Mouse (Mus musculus): ENCODE data around the gene Calcb. TPM values are rescaled to one million over a fixed set of nuclear protein-coding genes. Genes with fewer than 3 reads are reported as not detected.
A peak's percentile ranks its signal among the peaks of the same experiment; 100 is the strongest.

Calcb gene
- polyA plus RNA-seq, 1 experiment from 2014 or later, result not detected

DNA sequence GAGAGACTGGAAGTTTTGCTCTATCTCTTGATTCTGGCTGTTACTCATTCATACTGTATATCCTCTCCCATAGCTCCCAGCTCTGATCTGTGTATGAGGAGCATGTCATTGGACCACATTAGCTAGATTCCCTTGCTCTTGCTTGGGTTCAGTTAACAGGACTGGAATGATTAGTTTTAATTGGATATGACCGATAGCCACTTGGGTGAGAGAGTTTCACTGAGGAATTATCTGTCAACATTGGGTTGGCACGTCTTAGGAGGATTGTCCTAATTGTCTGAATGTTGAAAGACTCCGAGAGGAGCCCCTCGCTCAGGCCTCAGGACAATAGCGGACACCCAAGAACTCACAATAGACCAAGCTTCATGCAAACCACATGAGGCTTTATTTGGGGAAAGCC is 17.8 kb downstream of the Calcb start:
- Histone ChIP-seq H3K4me3 (no peak overlapping the region), H3K36me3 (no peaks in the 10 kb centered on the region), H3K27me3 (ENCODE audit: low read depth, poor library complexity, severe bottlenecking) (no peaks in the 10 kb centered on the region), H3K4me1 (0 out of 2 replicates have a peak, but pooled peaks cover 7% of the 10 kb centered on the region), H3K27ac (replicated peaks) (no peak overlapping the region), H3K9me3 (replicated peaks) (no peaks in the 10 kb centered on the region)
- WGBS, result 64% methylated on average over 5 of the region's 5 CpGs
- DNase-seq (ENCODE audit: low spot score), result no peak

DNA sequence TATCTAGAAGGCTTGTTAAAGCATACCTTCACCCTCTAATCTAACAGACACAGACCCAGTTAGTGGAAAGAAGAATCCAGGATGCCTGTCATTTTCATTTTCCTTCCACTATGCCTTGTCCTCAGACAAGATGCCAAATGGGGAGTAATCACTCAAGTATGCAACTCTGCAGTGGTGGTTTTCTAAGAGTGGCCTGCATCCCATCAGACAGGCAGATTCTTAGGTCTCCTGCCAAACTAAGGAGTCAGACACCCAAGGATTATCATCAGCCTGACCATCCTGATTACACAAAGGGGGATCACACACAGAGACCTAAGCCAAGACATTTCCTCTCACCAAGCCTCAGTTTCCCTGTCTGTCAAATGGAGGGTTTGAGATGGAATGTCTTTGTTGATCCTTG is 19.7 kb downstream of the Calcb start:
- H3K36me3 ChIP-seq, result no peaks in the 10 kb centered on the region
- H3K4me3 ChIP-seq, result no peak overlapping the region

DNA sequence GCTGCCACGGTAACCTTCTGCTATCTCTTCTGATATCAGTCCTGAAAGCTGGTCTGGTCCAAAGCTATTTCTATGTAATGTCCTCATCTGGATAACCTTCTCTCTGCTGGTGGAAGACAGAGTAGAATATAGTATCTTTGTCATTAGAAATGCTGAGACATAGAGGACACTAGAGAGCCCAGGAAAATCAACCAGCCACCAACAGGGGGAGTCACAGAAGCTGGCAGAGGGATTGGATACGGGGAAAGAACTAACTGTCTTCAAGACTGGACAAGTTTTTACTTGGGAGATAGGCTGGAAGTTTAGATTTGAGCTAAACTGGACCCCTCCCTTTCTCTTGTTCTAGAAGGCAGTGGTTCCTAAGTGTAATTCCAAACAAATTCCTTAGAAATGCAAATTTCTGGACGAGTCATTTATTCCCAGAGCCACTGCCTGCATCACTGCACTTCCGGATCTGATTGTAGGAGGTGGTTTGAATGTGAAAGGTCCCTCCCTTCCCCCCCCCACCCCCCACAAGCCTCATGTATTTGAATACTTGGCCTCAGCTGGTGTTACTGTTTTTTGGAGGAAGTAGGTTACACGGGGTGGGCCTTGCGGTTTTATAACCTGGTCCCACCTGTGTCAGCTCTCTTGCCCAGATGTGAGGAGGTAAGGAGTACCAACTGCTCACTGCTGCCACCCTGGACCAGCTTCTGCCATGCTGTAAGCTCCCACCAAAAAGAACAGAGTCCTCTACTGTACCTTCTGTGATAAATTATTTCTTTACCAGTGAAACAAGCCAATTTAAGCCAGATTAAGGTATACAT is 22.1 kb downstream of the Calcb start:
- Histone ChIP-seq H3K9me3 (replicated peaks) (no peaks in the 10 kb centered on the region), H3K4me1 (peaks cover 13% of the 10 kb centered on the region), H3K4me3 (no peak overlapping the region), H3K27me3 (ENCODE audit: low read depth, poor library complexity, severe bottlenecking) (peaks cover 13% of the 10 kb centered on the region), H3K27ac (replicated peaks) (no peak overlapping the region), H3K36me3 (no peaks in the 10 kb centered on the region)
- WGBS, result 55% methylated on average over 6 of the region's 6 CpGs
- no peak for DNase-seq (ENCODE audit: low spot score)

More for the DNA sequence above, 19.7 kb downstream of the Calcb start:
- Histone ChIP-seq H3K9me3 (replicated peaks) (no peaks in the 10 kb centered on the region), H3K4me1 (0 out of 2 replicates have a peak, but pooled peaks cover 7% of the 10 kb centered on the region), H3K27me3 (ENCODE audit: low read depth, poor library complexity, severe bottlenecking) (no peaks in the 10 kb centered on the region), H3K27ac (replicated peaks) (no peak overlapping the region)
- no peak for DNase-seq (ENCODE audit: low spot score)

DNA sequence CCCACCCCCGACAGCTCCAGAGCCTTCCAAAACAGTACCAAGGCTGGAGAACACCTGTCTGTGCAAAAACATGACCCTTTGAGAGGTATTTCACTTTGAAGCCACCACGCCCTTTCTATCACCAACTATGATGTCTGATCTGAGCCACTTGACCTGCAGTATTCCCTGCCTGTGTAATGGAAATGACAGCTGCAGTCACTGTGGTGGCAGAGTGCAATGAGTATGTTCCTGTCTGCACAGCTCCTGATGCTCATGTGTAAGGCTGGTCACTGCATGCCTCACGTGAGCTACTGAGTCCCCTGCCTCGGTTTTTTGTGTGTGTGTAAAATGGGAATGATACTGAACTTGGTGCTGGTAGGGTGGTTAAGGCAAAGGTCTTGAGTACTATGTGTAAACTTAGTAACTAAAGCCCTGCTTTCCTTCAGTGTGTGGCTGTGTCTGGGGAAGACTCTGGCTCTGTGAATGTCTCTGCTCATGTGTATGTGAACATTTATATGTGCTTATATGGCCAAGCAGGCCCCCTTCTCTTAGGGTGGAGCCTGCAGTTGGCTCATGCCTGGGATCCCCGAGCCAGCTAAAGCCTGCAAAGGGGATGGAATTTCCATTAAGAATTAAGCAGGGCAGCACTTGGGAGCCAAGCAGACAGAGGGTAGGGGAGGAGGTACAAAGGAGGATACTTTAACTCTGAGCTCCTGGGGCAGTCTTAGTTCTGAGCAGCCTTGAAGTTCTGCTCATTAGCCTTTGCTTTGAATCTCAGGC is 24.8 kb downstream of the Calcb start, which contains the start of gene Insc:
Gene Insc (plus strand): TSS at position 673 of the 759 bp plus-strand sequence.
- no peak within 1 kb of the TSS for H3K4me3 ChIP-seq
- H3K4me1 ChIP-seq, result peaks cover 21% of the 10 kb centered on the region

DNA sequence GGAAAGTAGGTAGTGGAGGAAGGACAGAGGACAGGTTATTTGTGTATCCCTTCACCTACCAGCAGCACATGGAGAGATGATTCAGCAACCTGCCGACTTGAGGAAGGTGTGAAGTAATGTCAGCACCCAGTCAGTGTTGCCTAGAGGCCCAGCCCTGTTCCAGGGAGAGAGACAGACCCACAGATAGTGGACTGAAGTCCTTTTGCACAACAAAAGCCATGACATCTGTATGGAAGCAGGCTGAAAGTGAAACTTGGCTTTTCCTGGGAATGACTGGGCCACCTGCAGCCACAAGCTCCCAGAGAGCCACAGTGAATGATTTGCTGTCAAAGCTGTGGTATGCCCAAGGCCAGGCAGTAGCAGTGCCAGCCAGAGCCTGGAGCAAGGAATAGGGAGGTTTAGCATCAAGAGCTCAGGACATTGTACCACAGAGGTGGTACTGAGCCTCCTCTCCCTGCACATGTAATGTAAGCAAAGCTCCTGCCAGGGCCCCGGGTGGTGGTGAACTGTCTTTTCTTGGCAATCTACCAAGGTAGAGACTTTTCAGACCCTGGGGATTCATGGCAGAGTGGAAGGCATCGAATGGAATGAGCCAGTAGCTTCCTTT is 26.3 kb downstream of the Calcb start:
- H3K4me3 ChIP-seq, result no peak overlapping the region
- H3K36me3 ChIP-seq, result no peaks in the 10 kb centered on the region
- no peak overlapping the region for H3K27ac ChIP-seq (replicated peaks)
- DNase-seq (ENCODE audit: low spot score), result no peak
- H3K9me3 ChIP-seq (replicated peaks), result no peaks in the 10 kb centered on the region
- WGBS, result 75% methylated on average over 3 of the region's 3 CpGs
- peaks cover 27% of the 10 kb centered on the region for H3K27me3 ChIP-seq (ENCODE audit: low read depth, poor library complexity, severe bottlenecking)
- peaks cover 23% of the 10 kb centered on the region for H3K4me1 ChIP-seq

More for the DNA sequence above, 24.8 kb downstream of the Calcb start, which contains the start of gene Insc:
- peaks cover 27% of the 10 kb centered on the region for H3K27me3 ChIP-seq (ENCODE audit: low read depth, poor library complexity, severe bottlenecking)
- DNase-seq (ENCODE audit: low spot score), result no peak
- H3K27ac ChIP-seq (replicated peaks), result no peak within 1 kb of the TSS
- H3K36me3 ChIP-seq, result no peaks in the 10 kb centered on the region
- WGBS, result 79% methylated on average over 5 of the region's 5 CpGs
- no peaks in the 10 kb centered on the region for H3K9me3 ChIP-seq (replicated peaks)

DNA sequence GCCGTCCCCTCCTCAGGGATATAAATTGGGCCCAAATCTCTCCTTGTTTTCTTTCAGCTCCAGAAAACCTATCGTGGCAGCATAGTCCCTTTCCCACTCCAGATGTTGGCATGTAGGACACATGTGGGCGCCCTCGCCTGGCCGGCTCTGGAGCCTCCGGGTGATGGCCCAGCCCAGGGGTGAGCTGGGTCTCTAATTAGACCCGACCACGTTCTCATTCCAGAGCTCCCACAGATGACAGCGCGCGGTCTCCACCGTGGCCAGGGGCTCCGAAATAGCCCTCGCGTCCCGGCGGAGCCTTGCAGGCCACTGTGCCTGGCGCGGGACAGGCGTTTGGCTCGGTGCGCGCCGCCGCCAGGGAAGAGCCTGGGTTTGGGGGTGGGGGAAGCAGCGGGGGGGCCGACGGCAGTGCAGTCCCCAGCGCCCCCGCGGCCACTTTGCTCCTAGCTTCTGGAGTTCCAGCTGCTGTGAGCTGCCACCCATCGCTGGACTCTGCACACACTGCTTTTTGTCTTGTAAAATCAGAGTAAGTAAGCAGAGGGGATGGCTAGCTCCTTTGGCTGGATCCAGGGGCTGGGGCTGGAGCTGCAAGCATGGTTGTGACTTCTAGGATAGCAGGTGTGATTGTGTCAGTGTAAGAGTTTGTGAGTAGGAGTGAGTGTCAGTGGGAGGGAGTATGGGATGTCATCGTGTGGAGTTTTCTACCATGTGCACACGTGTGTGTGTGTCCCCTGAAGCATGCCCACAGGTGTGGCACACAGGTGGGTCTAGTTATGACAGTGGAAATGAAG is 27.2 kb downstream of the Calcb start:
- H3K36me3 ChIP-seq, result no peaks in the 10 kb centered on the region
- H3K27ac ChIP-seq (replicated peaks), result peak overlapping the region; percentile 74
- peak; percentile 38 for DNase-seq (ENCODE audit: low spot score)
- H3K4me1 ChIP-seq, result peaks cover 23% of the 10 kb centered on the region
- no peaks in the 10 kb centered on the region for H3K9me3 ChIP-seq (replicated peaks)
- 5% methylated on average over 34 of the region's 34 CpGs for WGBS
- H3K4me3 ChIP-seq, result peak overlapping the region; percentile 60
- peaks cover 27% of the 10 kb centered on the region for H3K27me3 ChIP-seq (ENCODE audit: low read depth, poor library complexity, severe bottlenecking)

DNA sequence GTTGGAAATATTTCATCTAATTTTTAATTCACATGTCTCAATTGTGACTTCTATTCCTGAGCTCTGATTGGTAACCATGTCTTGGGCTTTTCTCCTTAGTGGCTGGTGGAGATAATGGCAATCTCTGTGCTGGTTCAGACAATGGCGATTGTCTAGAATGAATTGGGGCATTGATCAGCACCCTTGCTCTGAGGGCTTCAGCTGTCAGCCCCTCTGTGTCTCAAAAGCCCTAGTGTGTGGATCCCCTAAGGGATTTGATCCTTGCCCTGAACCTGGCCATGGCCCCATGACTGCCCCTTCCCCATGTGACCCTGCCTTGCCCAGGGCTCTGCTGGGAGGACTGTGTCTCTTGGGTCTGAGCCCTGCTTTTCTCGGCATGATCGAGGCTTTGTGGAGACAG is 29.2 kb downstream of the Calcb start:
- no peak for DNase-seq (ENCODE audit: low spot score)
- Histone ChIP-seq H3K27ac (replicated peaks) (0 out of 2 replicates have a peak overlapping the region, but pooled peaks have one; percentile 33), H3K4me1 (peaks cover 23% of the 10 kb centered on the region), H3K27me3 (ENCODE audit: low read depth, poor library complexity, severe bottlenecking) (peaks cover 27% of the 10 kb centered on the region), H3K9me3 (replicated peaks) (no peaks in the 10 kb centered on the region), H3K36me3 (no peaks in the 10 kb centered on the region), H3K4me3 (no peak overlapping the region)
- 62% methylated on average over 3 of the region's 3 CpGs for WGBS

DNA sequence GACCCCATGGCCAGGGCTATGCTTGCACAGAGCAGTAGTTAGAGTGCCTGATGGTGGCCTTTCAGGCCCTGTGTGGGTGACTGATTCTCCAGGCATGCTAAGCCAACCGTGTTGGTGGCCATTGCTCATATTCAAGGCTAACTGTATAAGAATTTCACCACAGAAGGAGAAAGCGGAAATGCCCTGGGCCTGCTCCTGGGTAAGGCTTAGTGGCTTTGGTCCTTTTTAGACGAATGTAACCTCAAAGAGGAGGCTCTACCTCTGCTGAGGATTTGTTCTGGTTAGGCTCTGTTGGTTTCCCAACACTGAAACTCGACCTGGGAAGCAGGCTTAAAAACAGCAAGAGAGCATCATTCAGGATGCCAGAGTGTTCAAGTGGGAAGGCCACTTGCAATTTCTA is 29.8 kb downstream of the Calcb start:
- no peaks in the 10 kb centered on the region for H3K9me3 ChIP-seq (replicated peaks)
- no peak for DNase-seq (ENCODE audit: low spot score)
- peak overlapping the region; percentile 33; the same call in 1 of the 2 replicates for H3K27ac ChIP-seq (replicated peaks)
- peaks cover 27% of the 10 kb centered on the region for H3K27me3 ChIP-seq (ENCODE audit: low read depth, poor library complexity, severe bottlenecking)
- H3K36me3 ChIP-seq, result no peaks in the 10 kb centered on the region
- 64% methylated on average over 4 of the region's 4 CpGs for WGBS
- peaks cover 23% of the 10 kb centered on the region for H3K4me1 ChIP-seq
- no peak overlapping the region for H3K4me3 ChIP-seq

DNA sequence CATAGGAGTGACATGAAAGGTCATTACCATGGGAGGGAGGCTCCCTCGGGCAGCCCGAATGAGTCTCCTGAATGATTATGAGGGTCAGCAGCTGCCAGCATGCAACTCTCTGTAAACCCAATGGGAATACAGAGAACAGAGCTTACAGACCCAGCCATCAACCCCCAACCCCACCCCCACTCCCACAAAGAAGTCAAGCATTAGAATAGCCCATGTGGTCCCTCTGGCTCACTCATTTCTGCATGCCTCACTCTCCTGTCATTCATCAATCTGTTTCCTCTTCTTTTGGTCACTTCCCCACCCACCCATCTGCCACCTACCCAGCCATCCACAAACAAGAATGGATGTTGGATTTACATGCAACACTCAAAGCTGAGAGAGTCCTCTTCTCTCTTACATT is 35.0 kb downstream of the Calcb start:
- Histone ChIP-seq H3K27ac (replicated peaks) (no peak overlapping the region), H3K4me1 (peaks cover 8% of the 10 kb centered on the region; the same call in 1 of the 2 replicates), H3K36me3 (no peaks in the 10 kb centered on the region), H3K27me3 (ENCODE audit: low read depth, poor library complexity, severe bottlenecking) (no peaks in the 10 kb centered on the region), H3K4me3 (no peak overlapping the region), H3K9me3 (replicated peaks) (no peaks in the 10 kb centered on the region)
- no peak for DNase-seq (ENCODE audit: low spot score)
- 88% methylated on average over 2 of the region's 2 CpGs for WGBS

DNA sequence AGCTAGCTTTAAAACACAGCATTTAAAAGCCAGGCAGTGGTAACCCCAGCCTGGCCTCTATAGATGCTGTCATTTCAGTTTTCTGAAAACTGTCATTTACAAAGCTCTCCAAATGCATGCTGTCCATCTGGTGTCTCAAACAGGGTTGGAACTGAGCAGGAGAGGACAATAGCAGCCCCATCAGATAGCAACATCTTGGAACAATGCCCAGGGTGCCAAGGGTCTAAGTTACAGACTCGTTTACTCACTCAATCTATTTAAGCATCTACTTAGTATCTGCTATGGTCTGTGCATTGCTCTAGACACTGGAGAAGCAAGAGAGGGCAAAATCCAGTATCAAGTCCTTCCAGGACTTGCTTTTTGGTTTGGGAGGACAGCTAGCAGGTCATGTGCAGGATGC is 35.8 kb downstream of the Calcb start:
- H3K27me3 ChIP-seq (ENCODE audit: low read depth, poor library complexity, severe bottlenecking), result no peaks in the 10 kb centered on the region
- WGBS, result 63% methylated on average over 1 of the region's 1 CpGs
- H3K4me1 ChIP-seq, result peaks cover 8% of the 10 kb centered on the region; the same call in 1 of the 2 replicates
- H3K9me3 ChIP-seq (replicated peaks), result no peaks in the 10 kb centered on the region
- no peak overlapping the region for H3K4me3 ChIP-seq
- DNase-seq (ENCODE audit: low spot score), result no peak
- H3K36me3 ChIP-seq, result no peaks in the 10 kb centered on the region
- H3K27ac ChIP-seq (replicated peaks), result no peak overlapping the region

DNA sequence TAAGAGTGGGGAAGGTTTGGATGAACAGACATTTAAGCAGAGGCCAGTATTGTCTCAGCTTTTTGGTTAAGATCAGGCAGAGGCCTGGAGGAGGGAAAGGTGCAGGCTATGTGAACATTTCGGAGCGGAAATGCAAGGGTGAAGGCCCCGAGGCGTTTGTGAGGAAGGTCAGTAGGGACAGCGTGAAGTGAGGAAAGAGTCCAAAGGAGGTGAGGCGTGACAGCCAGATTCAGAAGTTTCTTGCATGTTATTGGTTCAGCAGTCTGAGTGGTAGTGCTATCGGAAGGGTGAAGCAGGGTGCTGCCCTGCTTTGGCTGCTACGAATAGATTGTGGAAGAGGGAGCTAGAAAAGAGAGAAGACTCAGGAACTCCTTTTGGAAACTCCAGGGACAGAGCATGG is 36.2 kb downstream of the Calcb start:
- H3K4me3 ChIP-seq, result no peak overlapping the region

DNA sequence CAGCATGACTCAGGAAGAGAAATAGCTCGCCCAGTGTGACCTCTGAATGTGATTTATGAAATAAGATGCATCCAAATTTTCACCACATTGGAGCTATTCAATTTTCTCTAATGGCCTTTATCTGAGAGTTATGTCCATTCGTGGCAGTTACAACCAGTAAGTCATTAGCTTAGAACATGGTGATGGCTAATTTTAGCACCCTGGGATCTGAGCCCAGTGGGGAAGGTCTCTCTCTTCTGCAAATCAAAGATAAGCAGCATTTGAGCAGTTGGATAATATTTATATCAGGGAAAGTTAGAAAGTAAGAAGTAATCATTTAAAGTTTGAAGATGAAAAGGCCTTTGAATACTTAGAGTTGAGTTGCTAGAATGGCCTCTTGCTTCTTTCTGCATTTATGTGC is 44.2 kb downstream of the Calcb start:
- H3K4me3 ChIP-seq, result no peak overlapping the region
- H3K9me3 ChIP-seq (replicated peaks), result no peaks in the 10 kb centered on the region
- H3K27me3 ChIP-seq (ENCODE audit: low read depth, poor library complexity, severe bottlenecking), result no peaks in the 10 kb centered on the region
- H3K27ac ChIP-seq (replicated peaks), result no peak overlapping the region
- H3K4me1 ChIP-seq, result no peaks in the 10 kb centered on the region
- H3K36me3 ChIP-seq, result no peaks in the 10 kb centered on the region
- WGBS, result 80% methylated on average over 2 of the region's 2 CpGs
- DNase-seq (ENCODE audit: low spot score), result no peak

More for the DNA sequence above, 36.2 kb downstream of the Calcb start:
- H3K36me3 ChIP-seq, result no peaks in the 10 kb centered on the region
- DNase-seq (ENCODE audit: low spot score), result no peak
- H3K27ac ChIP-seq (replicated peaks), result no peak overlapping the region
- H3K9me3 ChIP-seq (replicated peaks), result no peaks in the 10 kb centered on the region
- peaks cover 8% of the 10 kb centered on the region; the same call in 1 of the 2 replicates for H3K4me1 ChIP-seq
- 89% methylated on average over 8 of the region's 8 CpGs for WGBS
- H3K27me3 ChIP-seq (ENCODE audit: low read depth, poor library complexity, severe bottlenecking), result no peaks in the 10 kb centered on the region
